Mouse (Mus musculus) liver, adult 2 months (tissue): ENCODE results near the gene Syne3.

ENCODE experiments used
- CTCF ChIP-seq: fragments of 200-500 bp; IDR thresholded peaks from 2 replicates; pipeline ENCODE4 v1.5.1; 2011; ENCODE audit warnings: low read depth, low read length, control low read depth
- POLR2A ChIP-seq: fragments of 200-500 bp; IDR thresholded peaks from 2 replicates; pipeline ENCODE4 v1.6.1; 2011; ENCODE audit warnings: low read length, control low read depth; ENCODE audit not compliant: insufficient read depth; ENCODE audit errors: extremely low read depth

DNA sequence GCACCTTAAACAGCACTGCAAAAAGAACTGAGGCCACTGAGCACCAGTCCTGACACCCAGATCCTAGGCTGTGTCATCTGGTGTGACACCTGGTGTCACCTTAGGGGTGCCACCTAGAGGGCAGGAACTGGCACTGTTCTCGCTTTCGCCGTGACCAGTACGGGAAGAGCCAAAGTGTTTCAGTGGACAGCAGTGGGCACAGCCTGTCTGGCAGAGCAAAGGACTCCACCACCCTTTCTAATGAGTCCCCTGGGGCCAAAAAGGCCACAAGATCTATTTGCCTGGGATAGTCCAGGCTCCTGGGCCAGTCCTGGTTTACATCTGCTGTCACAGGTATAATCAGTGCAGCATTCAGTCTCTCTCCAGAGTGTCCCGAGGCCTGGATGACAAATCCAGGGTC, 70.7 kb downstream of the Syne3 start:
- peak; percentile 31 for TF ChIP-seq CTCF
- no peak for TF ChIP-seq POLR2A
